Mouse (Mus musculus) lung, adult 2 months (tissue): ENCODE results near the gene Tspan4.

Experiments
- CTCF ChIP-seq: fragments of 200-500 bp; IDR thresholded peaks from 2 replicates; pipeline ENCODE4 v1.5.1; 2011; ENCODE audit warnings: mild to moderate bottlenecking, low read length, control low read depth; ENCODE audit not compliant: insufficient read depth
- POLR2A ChIP-seq: fragments of 200-500 bp; IDR thresholded peaks from 2 replicates; pipeline ENCODE4 v1.6.1; 2011; ENCODE audit warnings: low read depth, mild to moderate bottlenecking, control low read depth, low read length, borderline replicate concordance; ENCODE audit errors: extremely low read depth

DNA sequence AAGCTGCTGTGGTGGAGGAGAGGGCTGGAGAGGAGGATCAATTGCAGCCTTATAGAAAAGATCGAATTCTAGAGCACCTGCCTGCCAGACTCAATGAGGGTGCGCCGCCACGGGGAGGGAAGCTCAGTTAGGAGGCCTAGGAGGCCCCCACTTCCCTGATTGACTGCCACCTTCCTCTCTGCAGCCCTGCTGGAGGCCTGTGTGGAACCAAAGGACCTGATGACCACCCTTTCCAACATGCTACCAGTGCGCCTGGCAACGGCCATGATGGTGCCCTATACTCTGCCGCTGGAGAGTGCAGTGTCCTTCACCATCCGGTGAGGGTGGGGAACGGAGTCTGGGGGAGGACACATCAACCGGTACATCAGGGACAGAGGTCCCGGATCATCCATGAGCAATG, 16.4 kb upstream of the Tspan4 start:
- TF ChIP-seq CTCF (no peak), POLR2A (no peak)
